Mouse (Mus musculus) mature B cell (primary cell): ENCODE data around the gene Mrm1.
"Not testable (repeated sequence)": the region's sequence is repeated elsewhere in the genome, so short reads cannot be mapped to it uniquely, and the experiment has no call there.

Source experiments
- in situ Hi-C: fragments of 300-500 bp; cut with MboI; formaldehyde crosslinking; loops from 2 replicates; pipeline ENCODE4 v1.14.3; 2019

Mrm1 gene

GRCm38 (mm10) chr11:84818961-84819692, at the start of gene Mrm1:
Gene Mrm1 (minus strand): TSS chr11:84819515.
- in situ Hi-C loops = loop anchor here (10.0 kb wide), 2 partner anchors 394 to 554 kb away; no protein-coding TSS in a partner anchor

- in situ Hi-C loops = no loop called here
These were observed 49.5 kb upstream of the Mrm1 start for GRCm38 (mm10) chr11:84868786-84869259.

DNA sequence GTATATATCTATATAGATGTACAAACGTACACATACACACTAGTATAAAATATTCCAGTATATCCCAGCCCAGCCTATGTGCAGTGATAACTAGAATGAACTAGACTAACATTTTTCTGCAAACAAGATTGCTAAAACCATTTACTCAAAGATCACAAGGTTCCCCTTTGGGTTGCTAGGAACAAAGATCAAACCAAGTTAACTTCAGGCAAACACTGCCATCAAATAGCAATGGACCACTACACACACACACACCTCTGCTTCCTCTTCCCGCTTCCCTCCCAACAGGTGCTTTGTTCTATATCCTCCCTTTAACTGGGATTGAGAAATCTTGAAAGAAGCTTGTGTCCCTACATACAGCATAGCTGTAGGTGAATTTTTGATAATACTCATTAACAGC, 48.3 kb upstream of the Mrm1 start:
- in situ Hi-C loops = no loop called here

DNA sequence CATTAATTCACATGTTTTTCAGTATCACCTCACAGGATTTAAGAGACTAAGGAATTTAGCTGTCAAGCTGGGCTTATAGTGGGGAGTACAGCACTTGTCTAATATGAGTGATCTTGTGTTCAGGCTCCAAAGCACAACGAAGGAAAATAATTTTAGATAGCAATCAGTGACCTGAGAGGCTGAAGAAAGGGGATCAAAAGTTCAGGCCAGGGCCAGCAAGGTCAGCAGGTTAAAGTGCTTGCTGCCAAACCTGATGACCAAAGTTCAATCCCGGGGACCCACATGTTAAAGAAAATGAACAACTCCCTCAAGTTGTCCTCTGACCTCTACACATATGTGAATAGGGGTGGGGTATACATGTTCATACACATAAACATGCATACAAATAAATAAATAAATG, 46.0 kb upstream of the Mrm1 start:
- in situ Hi-C loops = no loop called here

- in situ Hi-C loops = no loop called here
These were observed 36.0 kb upstream of the Mrm1 start for GRCm38 (mm10) chr11:84855285-84855684.

DNA sequence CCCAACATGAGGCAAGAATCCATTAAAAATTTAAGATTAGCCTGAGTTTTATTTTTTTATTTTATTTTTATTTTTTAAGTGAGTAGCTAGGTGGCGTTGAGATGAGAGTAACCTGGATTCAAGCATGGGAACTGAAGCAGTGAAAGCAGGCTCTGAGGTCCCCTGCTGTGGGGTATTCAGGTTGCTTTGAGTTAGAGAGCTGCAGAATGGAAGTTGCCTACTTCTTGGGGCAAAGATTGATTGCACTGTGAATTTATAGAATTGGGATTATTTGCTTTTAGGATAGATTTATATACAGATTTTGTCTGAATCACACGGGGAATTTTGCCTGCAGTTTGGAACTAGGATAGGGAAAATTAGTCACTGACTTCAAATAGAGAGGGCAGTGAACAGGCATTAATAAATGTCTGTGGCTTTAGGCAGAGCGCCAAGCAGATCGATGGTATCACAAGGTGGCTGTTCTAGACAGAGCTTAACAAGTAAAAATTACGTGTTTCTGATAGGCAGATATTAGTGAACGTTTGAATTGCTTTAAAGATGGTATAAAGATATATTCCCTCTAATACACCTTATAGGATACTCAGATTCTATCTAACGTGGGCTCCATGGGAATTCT, 28.3 kb upstream of the Mrm1 start:
- in situ Hi-C loops = no loop called here

DNA sequence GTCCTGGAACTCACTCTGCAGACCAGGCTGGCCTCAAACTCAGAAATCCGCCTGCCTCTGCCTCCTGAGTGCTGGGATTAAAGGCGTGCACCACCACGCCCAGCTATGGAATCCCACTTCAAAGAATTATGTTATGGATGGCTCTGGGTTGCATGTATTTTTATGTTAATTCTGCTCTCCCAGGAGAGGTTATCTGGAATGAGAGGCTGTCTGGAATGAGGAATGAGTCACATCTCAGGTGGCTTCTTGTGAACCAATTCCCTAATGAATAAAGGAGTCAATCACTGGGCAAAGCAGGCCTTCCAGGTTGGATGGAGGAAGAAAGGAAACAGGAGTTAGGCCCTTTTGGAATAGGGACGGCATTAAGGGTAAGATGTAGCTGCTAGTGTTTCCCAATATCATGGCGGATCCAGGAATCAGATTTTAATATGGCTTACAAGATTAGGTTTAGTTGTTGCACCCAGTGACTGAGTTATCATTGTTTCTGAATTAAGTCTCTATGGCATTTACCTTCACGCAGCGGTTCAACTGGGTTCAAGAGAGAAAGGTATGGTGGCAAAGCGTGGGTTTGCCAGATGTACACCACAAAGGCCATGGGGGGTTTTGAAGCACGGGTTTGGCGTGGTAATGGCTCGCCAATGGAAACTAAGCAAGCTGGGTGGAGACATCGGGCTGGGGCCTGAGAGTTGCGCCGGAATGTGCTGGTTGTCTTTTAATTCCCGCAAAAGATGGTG, 27.6 kb upstream of the Mrm1 start:
- in situ Hi-C loops = no loop called here

GRCm38 (mm10) chr11:84839330-84839729, 20.0 kb upstream of the Mrm1 start:
- in situ Hi-C loops = no loop called here

GRCm38 (mm10) chr11:84829495-84829894, 10.2 kb upstream of the Mrm1 start:
- in situ Hi-C loops = not testable (repeated sequence)

DNA sequence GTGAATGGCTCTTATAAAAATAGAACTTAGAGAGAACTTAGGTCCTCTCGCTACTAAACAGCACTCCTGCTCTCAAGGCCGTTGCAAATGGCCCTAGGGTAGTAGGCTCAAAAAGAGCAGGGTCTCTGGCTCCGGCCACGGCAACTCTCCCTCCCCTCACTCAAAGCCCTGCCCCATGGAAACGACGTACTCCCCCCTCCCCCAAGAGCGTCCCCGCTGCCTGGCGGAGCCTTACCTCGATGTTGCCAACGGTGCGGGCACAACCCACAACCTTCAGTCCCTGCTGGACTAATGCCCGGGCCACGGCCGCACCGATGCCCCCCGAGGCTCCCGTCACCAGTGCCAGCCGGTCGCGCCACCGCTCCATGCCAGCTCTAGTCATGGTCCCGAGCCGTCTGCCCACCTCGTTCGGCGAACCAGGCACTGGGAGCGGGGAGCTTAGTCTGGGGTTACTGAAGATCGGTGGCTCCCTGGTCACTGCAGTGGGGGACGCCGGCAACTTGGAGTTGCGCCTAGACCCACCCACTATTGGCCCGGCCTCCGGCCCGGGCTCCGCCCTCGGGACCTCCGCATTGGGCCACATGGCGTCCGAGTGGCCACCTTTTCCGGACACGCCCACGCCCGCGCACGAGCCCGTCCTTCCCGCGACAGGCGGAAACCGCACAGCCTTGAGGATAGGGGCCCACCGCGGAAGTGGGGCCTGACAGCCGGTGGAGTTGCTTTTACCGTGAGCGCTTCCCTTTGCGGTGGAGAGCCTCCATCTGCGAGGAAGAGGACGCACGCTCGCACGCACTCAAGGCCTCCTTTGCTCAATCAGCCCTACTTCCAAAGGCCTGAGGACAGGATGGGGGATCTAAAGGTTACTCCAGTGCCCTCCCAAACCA, 9.4 kb upstream of the Mrm1 start, which contains the start of gene Dhrs11:
Gene Dhrs11 (minus strand): TSS at position 479 of the 884 bp plus-strand sequence.
- in situ Hi-C loops = no loop called here

GRCm38 (mm10) chr11:84827901-84828503, 8.7 kb upstream of the Mrm1 start:
- in situ Hi-C loops = no loop called here

DNA sequence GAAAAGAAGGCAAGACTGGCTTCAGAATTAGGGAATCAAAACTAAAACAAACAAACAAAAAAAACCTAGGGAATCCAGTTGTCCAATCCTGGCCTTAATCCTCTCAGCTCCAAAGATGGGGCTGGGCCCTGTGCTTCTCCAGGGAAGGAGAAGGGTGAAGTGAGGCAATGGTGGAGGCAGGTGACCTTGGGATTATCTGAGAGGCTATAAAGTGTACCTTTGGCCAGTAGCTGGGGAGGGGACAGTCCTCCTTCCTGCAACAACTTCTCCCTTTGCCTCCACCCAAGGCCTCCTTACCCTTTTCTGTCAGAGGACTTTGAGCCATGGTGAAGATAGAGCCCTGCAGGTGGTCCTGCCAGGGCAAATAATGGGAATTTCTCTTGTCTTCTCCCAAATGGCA, 8.2 kb upstream of the Mrm1 start:
- in situ Hi-C loops = no loop called here

- in situ Hi-C loops = no loop called here
These were observed 6.9 kb upstream of the Mrm1 start for GRCm38 (mm10) chr11:84826185-84826584.

- in situ Hi-C loops = no loop called here
These were observed 6.0 kb upstream of the Mrm1 start for GRCm38 (mm10) chr11:84825261-84825807.

GRCm38 (mm10) chr11:84823484-84823897, 4.2 kb upstream of the Mrm1 start:
- in situ Hi-C loops = no loop called here

DNA sequence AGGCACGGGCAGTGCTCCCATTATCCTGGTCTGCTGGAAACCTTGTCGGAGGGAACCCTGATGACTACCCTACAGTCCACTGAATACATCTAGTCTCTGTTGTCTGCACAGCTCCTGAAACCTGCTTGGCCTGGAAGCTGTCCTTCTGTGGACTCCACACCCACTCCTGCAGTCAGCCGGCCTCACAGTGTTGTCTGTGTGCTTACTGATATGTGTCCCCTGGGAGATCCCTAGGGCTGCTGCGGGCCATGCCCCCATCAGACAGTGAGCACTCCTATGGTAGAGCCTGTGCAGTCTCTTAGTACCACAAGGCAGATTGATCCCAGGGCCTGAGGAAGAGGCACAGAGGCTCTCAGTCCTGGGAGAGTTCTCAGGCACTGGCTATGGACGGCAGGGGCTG, 3.2 kb upstream of the Mrm1 start:
- in situ Hi-C loops = no loop called here

DNA sequence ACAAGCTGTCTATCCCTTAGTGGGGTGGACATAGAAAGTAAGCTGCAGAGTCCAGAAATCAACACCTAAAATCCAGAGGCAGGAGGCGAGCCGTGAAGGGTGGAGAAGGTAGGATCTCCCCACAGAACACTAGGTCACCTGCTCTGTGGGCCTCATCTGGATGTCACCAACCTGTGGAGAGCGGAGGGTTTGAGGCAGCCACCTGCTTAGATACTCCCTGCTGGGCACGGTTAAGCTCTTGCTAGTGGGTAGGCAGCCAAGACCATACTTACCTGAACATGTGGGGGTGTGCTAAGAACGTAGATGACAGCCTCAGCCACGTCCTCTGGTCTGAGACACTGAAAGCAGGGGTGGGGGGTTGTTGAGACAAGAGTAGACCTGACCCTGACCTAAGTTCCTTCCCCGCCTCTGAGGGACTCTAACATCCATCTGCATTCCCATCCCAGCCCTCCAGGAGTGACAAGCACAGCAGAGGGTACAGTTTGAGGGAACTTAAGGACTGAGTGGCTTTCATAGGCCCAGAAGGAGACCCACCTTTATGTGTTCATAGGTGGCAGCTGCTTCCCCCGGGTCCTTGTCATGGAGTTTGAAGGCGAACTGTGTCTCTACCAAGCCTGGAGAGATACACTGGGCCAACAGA, 1.9 kb upstream of the Mrm1 start:
- in situ Hi-C loops = no loop called here

- in situ Hi-C loops = loop anchor here (10.0 kb wide), 2 partner anchors 394 to 554 kb away; no protein-coding TSS in a partner anchor
These were observed 992 bp downstream of the Mrm1 start for GRCm38 (mm10) chr11:84818085-84818960.

DNA sequence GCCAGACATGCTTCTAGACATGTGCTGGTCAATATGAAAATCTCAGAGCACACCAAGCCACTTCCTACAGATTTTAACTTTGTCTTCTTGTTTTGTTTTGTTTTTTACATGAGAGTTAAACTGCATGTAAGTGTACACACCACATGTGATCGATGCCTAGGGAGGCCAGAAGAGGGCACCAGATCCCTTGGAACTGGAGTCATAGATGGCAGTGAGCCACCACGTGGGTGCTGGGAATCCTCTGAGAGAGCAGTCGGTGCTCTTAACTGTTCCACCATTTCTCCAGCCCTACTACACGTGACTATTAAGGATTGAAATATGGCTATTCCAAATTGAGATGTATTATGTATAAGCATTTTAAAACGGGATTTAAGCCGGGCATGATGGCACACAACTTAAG, 2.0 kb downstream of the Mrm1 start:
- in situ Hi-C loops = loop anchor here (10.0 kb wide), 2 partner anchors 393 to 553 kb away; no protein-coding TSS in a partner anchor
